In the genomic region with DNA sequence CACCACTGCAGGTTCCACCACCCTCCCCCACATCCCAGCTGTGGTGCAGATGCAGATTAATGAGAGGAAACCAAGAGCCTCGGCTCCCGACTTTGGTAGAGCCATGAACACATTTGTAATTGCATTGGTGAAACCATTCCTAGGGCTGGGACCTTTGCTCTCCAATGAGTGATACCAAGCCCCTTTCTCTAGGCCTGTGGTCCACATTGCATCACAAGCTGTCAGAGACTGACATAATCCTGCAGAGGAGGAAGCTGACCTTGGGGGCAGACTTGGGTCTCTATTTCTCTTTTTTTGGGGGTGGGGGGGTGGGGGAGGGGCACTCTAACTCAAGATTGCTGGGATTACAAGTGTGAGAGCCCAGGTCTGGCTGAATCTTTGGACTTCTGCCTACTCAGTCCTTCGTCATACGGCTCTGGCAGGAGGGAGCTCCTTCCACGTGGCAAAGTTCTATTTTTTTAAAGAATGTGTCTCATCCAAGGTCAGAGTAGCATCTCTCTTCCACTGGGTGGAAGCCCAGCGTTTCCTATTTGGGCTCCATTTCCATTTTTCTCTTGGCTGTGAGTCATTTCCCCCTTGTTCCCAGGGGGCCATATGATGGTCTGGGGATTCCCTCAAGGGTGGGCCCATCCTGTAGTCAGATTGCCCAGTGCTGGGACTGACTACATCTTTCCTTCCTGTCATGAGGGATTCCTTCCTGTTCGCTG, we compare ENCODE assay signal across 11 mouse cellular contexts. TPM values are rescaled to one million over a fixed set of nuclear protein-coding genes. Genes with fewer than 3 reads are reported as not detected.
DNase-seq lines count a peak whose midpoint lies in the region; ATAC-seq and TF ChIP-seq lines count a peak whose summit lies in the region.
"Had no signal": no experiment of that assay in that cellular context is flagged by ENCODE, and none has a peak within 500 bp of the region (broad histone marks: within the 10 kb centered on the region; RNA-seq: fewer than 3 reads in every experiment).

No protein-coding gene starts in this region.

- ATAC-seq in granulocyte monocyte progenitor cell, adult 5-6 weeks (replicated peaks; ENCODE audit: poor library complexity, severe bottlenecking): peak; percentile 79
- ATAC-seq in megakaryocyte, adult 5-6 weeks (ENCODE audit: poor library complexity, severe bottlenecking): peak; percentile 56
- no peak for ATAC-seq in erythroblast, adult 5-6 weeks (replicated peaks; ENCODE audit: low FRiP score, poor library complexity, severe bottlenecking)

- no peak overlapping the region for H3K27ac ChIP-seq in layer of hippocampus, adult 2 months
- H3K27ac ChIP-seq: neural tube, embryonic 12.5 days had no signal

- no peak overlapping the region for H3K4me3 ChIP-seq in layer of hippocampus, adult 2 months
- H3K4me3 ChIP-seq: erythroblast, embryonic 14.5 days; neural tube, embryonic 12.5 days had no signal

- DNase-seq in adrenal gland, adult (ENCODE audit: inconsistent age in 2 of 2, low spot score in 1 of 2): peak; percentile 65 to 83
- DNase-seq in adrenal gland, postnatal 25 days: no peak
- DNase-seq in kidney, postnatal 14 days: peak; percentile 70
- no peak for DNase-seq in embryo, embryonic 9.5 days (ENCODE audit: extremely low spot score)
- no peak for DNase-seq in layer of hippocampus, adult 2 months (ENCODE audit: low spot score in 2 of 2)
- DNase-seq: thymus, postnatal 36 days had no signal

- no peak for TF ChIP-seq CTCF in layer of hippocampus, adult 2 months (conservative IDR thresholded peaks at IDR 0.05)

RNA-seq across cellular contexts. Expression of gene Agpat4, which starts 52.4 kb away (rescaled TPM):
- 29.8 and 34.1 TPM in 2 replicates for total RNA-seq in adrenal gland, postnatal 25 days (2021)
- 1.5 and 4.9 TPM in 2 replicates for total RNA-seq in granulocyte monocyte progenitor cell, adult 5-6 weeks (2014; fragmentation: Nextera tagmentation)
- 0.46 and 1.0 TPM in 2 replicates for total RNA-seq in granulocyte monocyte progenitor cell, adult 5-6 weeks (2017)
- 8.9 and 12.8 TPM in 2 replicates for total RNA-seq in megakaryocyte, adult 5-6 weeks (2015)
- 11.8 and 12.1 TPM in 2 replicates for total RNA-seq in megakaryocyte, adult 5-6 weeks (2017)
- 73.6 and 79.0 TPM in 2 replicates for total RNA-seq in erythroblast, adult 5-6 weeks (2015; ENCODE audit: low replicate concordance)
- total RNA-seq in erythroblast, adult 5-6 weeks (2017; ENCODE audit: low replicate concordance): 99.3 and 133 TPM in 2 replicates
- total RNA-seq in layer of hippocampus, adult 2 months (2021): 10 to 100 TPM; 62.2 to 66.9 TPM

Comparison
In these comparisons a context has a peak if more than half of its experiments do, and no peak if none do; other contexts are left out.
1. DNase-seq: peak in adrenal gland, adult (2 of 2) and kidney, postnatal 14 days (single experiment); none in adrenal gland, postnatal 25 days (single experiment), embryo, embryonic 9.5 days (single experiment) and layer of hippocampus, adult 2 months (0 of 2).